Mouse (Mus musculus) adrenal gland, adult 18-20 months (tissue): ENCODE measurements around the gene Utp18. TPM values are rescaled to one million over a fixed set of nuclear protein-coding genes. Genes with fewer than 3 reads are reported as not detected.

Experiments
- DNase-seq, 2 experiments: peaks; one replicate each; pipeline ENCODE4 v3.0.0; 2021 to 2022; ENCODE audit warnings: low spot score in 2 of 2
- total RNA-seq, 2 experiments: library from RNA; stranded (reverse); gene quantifications; 1 replicate in 1 of 2; 2 replicates in 1 of 2; pipeline ENCODE4 v1.2.3; 2021

Utp18 gene
- total RNA-seq, 2 experiments from 2014 or later = 19.2 to 23.4 TPM

DNA sequence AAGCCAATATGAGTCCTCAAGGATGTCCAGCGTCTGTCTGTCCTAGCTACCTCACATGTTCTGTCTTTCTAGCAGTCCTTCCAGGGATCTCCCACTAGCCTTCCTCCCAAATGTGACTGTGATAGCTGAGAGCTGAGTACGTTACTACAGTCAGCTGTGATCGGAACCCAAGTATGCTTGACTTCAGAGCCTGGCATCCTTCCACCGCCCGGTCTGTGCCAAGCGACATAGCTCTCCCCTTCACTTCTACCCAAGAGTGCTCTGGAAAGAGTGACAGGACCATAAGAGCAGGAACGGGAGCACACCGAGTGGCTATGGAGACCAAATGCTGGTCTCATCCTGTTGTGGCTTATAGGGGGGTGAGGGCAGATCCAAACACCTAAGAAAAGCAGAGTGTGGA, 55.6 kb downstream of the Utp18 start:
- no peak for DNase-seq

DNA sequence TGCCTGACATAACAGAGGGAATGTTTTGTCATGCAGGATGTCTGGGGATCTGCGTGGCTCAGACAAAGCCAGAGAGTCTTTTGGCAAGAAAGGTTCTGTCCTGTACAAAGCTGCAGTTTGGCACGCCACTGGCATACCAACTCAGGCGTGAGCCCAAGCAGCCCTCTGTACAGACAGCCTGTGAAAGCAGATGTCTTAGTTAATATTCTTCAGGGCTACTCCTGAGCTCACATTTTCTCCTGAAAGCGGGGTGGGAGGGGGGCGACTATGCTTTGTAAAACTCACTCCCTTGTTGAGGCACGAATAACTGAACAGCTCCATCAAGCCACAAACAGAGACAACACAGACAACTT, 56.3 kb downstream of the Utp18 start:
- DNase-seq = no peak

GRCm38 (mm10) chr11:93828619-93829326, 56.8 kb downstream of the Utp18 start:
- DNase-seq = no peak

DNA sequence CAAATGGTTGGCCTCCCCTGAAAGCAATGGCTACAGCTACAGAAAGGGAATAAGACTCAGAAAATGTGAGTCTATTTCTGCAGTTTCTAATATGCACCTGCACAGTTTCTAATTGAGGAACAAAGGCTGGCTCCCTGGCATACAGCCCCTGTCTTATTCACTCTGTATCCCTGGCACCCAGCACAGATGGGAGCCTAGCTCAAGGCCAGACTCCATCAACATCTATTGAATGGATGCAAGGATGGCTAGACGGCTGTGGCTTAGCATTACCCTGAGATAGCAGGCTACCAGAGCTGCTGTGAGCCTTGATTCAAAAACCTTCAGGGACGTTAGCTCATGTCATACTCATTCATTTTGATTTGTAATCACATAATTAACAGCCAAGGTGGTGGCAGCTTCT, 63.3 kb downstream of the Utp18 start:
- no peak for DNase-seq

- no peak for DNase-seq
Observed at GRCm38 (mm10) chr11:93821533-93821932, 64.0 kb downstream of the Utp18 start.

DNA sequence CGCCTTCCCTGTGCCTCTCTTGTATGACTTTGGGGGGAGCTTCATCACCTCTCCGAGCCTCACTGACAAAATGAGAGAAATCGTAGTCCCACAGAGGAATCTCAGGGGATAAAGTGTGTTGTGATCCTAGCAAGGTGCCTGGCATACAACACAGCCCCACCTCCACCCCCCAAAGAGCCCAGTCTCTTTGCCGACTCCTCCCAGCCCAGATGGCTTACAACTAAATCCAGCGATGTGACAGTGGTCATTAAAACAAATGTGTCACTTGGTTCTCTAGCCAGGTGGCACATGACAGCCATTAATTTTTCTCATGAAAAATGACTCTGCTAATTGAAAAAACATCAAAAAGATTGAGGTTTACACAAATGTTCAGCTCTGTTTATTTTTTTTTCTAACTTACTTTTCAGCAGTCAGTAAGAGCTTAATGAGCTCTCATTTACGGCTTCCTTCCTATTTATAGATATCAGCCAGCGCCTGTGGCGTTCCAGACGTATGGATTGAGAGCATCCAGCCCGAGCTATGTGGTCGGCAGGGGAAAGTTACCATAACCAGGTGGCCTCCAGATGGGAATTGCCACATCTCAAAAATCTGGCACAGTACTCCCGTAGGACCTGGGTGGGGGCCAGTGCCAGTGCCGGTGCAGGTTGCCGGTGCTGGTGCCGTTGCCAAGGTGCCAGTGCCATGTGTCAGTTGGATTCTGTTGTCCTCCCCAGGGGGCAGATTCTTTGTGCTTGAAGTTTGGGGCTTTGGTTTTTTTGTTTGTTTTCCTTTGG, 67.4 kb downstream of the Utp18 start:
- no peak for DNase-seq

DNA sequence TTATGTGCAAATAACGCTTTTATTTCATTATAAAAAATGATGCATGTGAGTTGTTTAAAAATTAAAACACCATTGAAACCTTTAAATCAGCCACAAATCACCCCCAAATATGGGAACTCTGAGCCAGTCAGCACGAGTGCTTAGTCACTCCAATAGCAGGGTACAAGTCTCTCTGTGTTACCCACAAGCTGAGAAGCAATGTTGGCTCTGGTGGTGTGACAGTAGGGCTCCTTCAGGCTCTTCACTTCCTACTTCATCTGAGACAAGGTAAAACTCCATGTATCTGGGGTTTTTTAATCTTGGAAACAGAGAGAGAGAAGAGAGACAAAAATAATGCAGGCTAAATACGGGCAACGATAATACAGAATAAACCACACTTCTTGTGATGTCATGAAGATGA, 72.6 kb downstream of the Utp18 start:
- DNase-seq = no peak

DNA sequence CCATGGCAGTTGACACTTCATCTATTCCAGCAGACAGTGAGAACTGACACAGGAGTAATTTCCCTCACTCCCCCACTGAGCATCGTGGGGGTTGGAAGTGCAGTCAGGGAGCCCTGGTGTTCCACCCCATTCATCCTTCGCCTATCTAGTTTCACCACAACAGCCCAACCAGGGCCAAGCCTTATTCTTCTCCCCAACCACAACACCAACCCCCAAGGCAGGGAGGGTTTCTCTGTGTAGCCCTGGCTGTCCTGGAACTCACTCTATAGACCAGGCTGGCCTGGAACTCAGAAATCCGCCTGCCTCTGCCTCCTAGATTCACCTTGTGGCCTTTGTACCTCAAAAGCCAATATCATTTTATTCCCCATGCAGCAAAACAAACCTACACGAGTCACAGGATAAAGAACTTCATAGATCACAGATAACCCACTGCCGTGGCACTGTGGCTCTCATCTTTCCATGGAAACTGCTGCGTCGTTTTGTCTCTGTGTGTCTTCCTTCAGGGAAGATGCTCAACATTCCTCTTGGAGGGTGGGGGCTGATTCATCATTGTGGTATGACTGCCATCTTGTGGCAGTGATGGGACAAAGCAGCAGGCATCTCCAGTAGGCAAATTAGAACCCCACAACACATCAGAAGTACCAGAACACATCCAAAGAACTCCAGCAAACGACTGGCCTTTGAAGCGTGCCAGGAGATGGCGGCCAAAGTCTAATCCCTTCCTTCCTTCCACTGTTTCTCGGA, 73.3 kb downstream of the Utp18 start:
- DNase-seq = peak; percentile 24 to 33

Other genes starting within 250 kb of the Utp18 start
- gene Mbtd1, start 86 bp upstream of the Utp18 start, total RNA-seq = 10 to 100 TPM; 17.7 to 21.6 TPM
- 100 to 1,000 TPM; 444 to 476 TPM for gene Nme2, start 70.5 kb upstream of the Utp18 start, total RNA-seq
- 10 to 100 TPM; 72.2 to 90.6 TPM for gene Gm20390, start 82.5 kb upstream of the Utp18 start, total RNA-seq
- 10 to 100 TPM; 37.7 to 42.8 TPM for gene Nme1, start 82.8 kb upstream of the Utp18 start, total RNA-seq
- 100 to 1,000 TPM; 112 to 130 TPM for gene Spag9, start 110.3 kb upstream of the Utp18 start, total RNA-seq